Mouse (Mus musculus): ENCODE measurements around the gene Myo6. TPM values are rescaled to one million over a fixed set of nuclear protein-coding genes. Genes with fewer than 3 reads are reported as not detected.

Myo6 gene
- polyA plus RNA-seq, 1 experiment from 2014 or later, result 23.1 TPM

DNA sequence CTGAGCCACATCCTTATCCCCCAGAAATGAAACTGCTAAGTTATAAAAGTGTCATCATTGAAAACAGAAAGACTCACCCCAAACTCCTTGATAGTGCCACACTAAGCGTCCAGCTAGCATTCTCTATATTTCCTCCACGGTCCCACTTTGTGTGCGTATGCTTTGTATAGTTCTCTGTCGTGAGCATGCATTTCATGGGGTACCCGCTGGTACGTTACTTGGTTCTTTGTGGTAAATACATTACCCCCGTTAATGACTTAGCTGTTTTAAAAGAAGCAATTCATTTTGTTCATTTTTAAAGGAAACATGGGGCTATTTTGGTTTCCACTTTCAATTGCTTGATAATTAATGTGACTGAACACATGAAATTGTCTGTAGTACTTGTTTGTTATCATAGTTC lies 122.0 kb downstream of the Myo6 start:
- H3K4me3 ChIP-seq (ENCODE audit: low read depth, low read length), result no peak overlapping the region
- H3K9ac ChIP-seq (replicated peaks; ENCODE audit: low read depth), result no peak overlapping the region
- DNase-seq (ENCODE audit: low spot score), result no peak
- H3K9me3 ChIP-seq (ENCODE audit: low read length), result no peaks in the 10 kb centered on the region
- TF ChIP-seq EP300 (IDR thresholded peaks at IDR 0.05), result no peak
- TF ChIP-seq CTCF (IDR thresholded peaks at IDR 0.05), result no peak
- no peak overlapping the region for H3K4me2 ChIP-seq (replicated peaks; ENCODE audit: low read depth, low read length)
- H3K36me3 ChIP-seq (ENCODE audit: insufficient read depth, low read length), result peaks cover 18% of the 10 kb centered on the region; the same call in 1 of the 2 replicates
- no peaks in the 10 kb centered on the region for H3K4me1 ChIP-seq (ENCODE audit: insufficient read depth, low read depth, low read length)
- ATAC-seq, result no peak
- no peaks in the 10 kb centered on the region for H3K27me3 ChIP-seq (replicated peaks; ENCODE audit: insufficient read depth, low read length)
- no peak overlapping the region for H3K27ac ChIP-seq (ENCODE audit: low read length)
- WGBS, result 92% methylated on average over 7 of the region's 7 CpGs

DNA sequence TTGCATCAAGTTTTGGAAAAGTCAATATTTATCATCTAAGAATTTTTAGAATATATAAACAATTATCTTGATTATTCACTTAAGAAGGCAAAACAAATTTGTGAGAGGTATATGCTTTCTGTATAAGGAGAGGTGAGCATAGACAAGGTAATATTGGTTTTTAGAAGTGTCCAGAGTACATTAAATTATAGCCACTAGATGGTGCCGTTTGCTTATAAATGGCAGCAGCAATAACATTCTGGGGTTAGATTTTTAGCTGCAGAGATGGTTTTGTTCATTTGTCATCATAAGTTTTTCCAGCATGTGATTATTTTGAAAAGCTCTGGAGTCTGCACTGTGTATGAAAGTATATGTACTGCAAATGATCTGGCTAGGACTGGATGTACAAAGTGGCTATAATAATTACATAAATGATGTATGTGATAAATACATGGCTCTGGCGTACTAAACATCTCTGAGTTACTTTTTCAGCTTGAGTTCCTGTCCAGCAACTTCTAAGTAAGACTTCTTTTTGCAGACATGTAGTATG lies 128.3 kb downstream of the Myo6 start:
- H3K4me2 ChIP-seq (replicated peaks; ENCODE audit: low read depth, low read length), result no peak overlapping the region
- ATAC-seq (no peak), DNase-seq (ENCODE audit: low spot score) (peak; percentile 56)
- TF ChIP-seq EP300 (IDR thresholded peaks at IDR 0.05), result no peak
- peak; percentile 62 for TF ChIP-seq CTCF (IDR thresholded peaks at IDR 0.05)
- H3K9ac ChIP-seq (replicated peaks; ENCODE audit: low read depth), result no peak overlapping the region
- H3K9me3 ChIP-seq (ENCODE audit: low read length), result no peaks in the 10 kb centered on the region
- H3K27me3 ChIP-seq (replicated peaks; ENCODE audit: insufficient read depth, low read length), result no peaks in the 10 kb centered on the region
- no peak overlapping the region for H3K27ac ChIP-seq (ENCODE audit: low read length)
- H3K4me3 ChIP-seq (ENCODE audit: low read depth, low read length), result no peak overlapping the region
- no peaks in the 10 kb centered on the region for H3K4me1 ChIP-seq (ENCODE audit: insufficient read depth, low read depth, low read length)
- H3K36me3 ChIP-seq (ENCODE audit: insufficient read depth, low read length), result peaks cover 19% of the 10 kb centered on the region; the same call in 1 of the 2 replicates
- 52% methylated on average over 2 of the region's 2 CpGs for WGBS

DNA sequence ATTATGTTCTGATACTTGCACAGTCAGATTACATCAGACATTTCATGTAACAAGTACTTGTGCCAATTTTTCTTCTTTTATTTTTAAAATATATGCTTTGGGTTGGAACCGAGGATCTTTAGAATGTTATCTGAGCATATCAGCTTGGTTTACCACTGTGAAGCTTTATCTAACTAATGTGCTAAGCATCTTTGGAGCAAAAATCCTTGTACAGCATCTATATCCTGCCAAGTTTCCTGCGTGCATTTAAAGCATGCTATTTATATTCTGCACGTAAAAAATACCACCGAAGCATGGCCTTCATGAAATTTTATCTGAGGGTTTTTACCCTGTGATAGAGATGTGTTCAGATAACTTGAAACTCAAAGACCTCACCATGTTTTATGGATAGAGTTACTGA lies 131.3 kb downstream of the Myo6 start:
- no peaks in the 10 kb centered on the region for H3K27me3 ChIP-seq (replicated peaks; ENCODE audit: insufficient read depth, low read length)
- ATAC-seq, result no peak
- no peak for DNase-seq (ENCODE audit: low spot score)
- H3K4me1 ChIP-seq (ENCODE audit: insufficient read depth, low read depth, low read length), result no peaks in the 10 kb centered on the region
- no peak overlapping the region for H3K27ac ChIP-seq (ENCODE audit: low read length)
- 47% methylated on average over 4 of the region's 4 CpGs for WGBS
- no peak overlapping the region for H3K9ac ChIP-seq (replicated peaks; ENCODE audit: low read depth)
- no peak overlapping the region for H3K4me3 ChIP-seq (ENCODE audit: low read depth, low read length)
- H3K4me2 ChIP-seq (replicated peaks; ENCODE audit: low read depth, low read length), result no peak overlapping the region
- no peak for TF ChIP-seq CTCF (IDR thresholded peaks at IDR 0.05)
- peaks cover 30% of the 10 kb centered on the region; the same call in 1 of the 2 replicates for H3K36me3 ChIP-seq (ENCODE audit: insufficient read depth, low read length)
- no peaks in the 10 kb centered on the region for H3K9me3 ChIP-seq (ENCODE audit: low read length)

DNA sequence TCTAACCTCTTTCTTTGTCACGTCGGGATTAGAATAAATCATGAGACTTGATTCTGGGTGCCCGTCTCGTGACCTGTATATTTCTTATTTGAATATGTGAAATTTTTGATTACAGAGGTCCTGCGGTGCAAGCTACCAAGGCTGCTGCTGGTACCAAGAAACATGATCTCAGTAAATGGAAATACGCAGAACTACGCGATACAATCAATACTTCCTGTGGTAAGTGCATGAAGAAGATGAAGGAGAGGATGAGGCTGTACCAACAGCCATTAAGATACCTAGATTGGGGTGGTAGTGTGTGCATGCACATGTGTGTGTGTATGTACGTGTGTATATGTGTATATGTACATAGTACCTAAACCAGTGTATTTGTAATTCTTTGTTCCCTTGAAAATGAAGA lies 134.2 kb downstream of the Myo6 start:
- Histone ChIP-seq H3K27ac (ENCODE audit: low read length) (no peak overlapping the region), H3K27me3 (replicated peaks; ENCODE audit: insufficient read depth, low read length) (no peaks in the 10 kb centered on the region), H3K9me3 (ENCODE audit: low read length) (no peaks in the 10 kb centered on the region), H3K4me1 (ENCODE audit: insufficient read depth, low read depth, low read length) (no peaks in the 10 kb centered on the region), H3K4me3 (ENCODE audit: low read depth, low read length) (no peak overlapping the region), H3K9ac (replicated peaks; ENCODE audit: low read depth) (no peak overlapping the region), H3K4me2 (replicated peaks; ENCODE audit: low read depth, low read length) (no peak overlapping the region), H3K36me3 (ENCODE audit: insufficient read depth, low read length) (peaks cover 21% of the 10 kb centered on the region; the same call in 1 of the 2 replicates)
- no peak for DNase-seq (ENCODE audit: low spot score)
- no peak for ATAC-seq
- no peak for TF ChIP-seq CTCF (IDR thresholded peaks at IDR 0.05)
- no peak for TF ChIP-seq EP300 (IDR thresholded peaks at IDR 0.05)
- WGBS, result 90% methylated on average over 9 of the region's 9 CpGs

DNA sequence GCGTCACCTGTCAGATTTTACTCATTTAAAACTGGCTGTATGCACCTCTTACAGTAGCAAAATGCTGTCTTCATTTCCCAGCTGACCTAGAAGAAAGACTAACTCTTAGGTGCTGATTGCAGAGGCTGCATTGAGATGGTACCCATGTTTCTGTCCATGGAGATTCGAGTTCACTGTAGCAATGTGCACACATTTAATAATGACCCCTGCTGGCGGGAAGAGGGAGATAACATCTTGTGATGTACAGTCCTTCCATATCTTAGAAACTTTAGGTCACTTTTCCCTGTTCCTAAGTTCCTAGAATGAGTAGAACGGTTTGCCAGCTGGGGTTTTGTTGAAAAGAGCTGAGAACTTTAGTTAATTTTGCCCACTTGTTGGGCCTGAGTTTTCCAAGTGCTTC lies 138.7 kb downstream of the Myo6 start:
- no peak for ATAC-seq
- Histone ChIP-seq H3K36me3 (ENCODE audit: insufficient read depth, low read length) (peaks cover 38% of the 10 kb centered on the region; the same call in 1 of the 2 replicates), H3K4me2 (replicated peaks; ENCODE audit: low read depth, low read length) (no peak overlapping the region), H3K27me3 (replicated peaks; ENCODE audit: insufficient read depth, low read length) (no peaks in the 10 kb centered on the region), H3K4me3 (ENCODE audit: low read depth, low read length) (no peak overlapping the region), H3K4me1 (ENCODE audit: insufficient read depth, low read depth, low read length) (no peaks in the 10 kb centered on the region), H3K9me3 (ENCODE audit: low read length) (no peaks in the 10 kb centered on the region), H3K9ac (replicated peaks; ENCODE audit: low read depth) (no peak overlapping the region), H3K27ac (ENCODE audit: low read length) (no peak overlapping the region)
- DNase-seq (ENCODE audit: low spot score), result peak; percentile 44
- WGBS, result 68% methylated on average over 4 of the region's 4 CpGs
- TF ChIP-seq CTCF (IDR thresholded peaks at IDR 0.05), result peak; percentile 56
- TF ChIP-seq EP300 (IDR thresholded peaks at IDR 0.05), result no peak

DNA sequence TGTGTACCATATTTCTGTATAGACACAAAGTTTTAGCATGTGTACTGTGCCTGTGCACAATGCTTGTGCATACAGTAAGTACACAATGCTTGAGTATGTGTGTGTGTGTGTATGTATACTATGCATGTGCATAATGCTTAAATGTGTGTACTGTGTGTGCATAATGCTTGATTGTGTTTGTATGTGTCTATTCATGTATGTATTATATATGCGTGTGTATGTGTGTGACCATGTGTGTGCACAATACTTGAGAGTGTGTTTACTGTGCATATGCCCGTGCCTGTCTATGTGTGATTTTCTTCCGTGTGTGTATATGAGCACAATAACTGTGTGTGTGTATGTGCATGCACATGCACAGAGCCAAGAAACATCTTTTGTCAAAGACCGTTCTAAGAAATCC lies 141.6 kb downstream of the Myo6 start:
- WGBS, result 91% methylated on average over 4 of the region's 4 CpGs
- Histone ChIP-seq H3K27me3 (replicated peaks; ENCODE audit: insufficient read depth, low read length) (no peaks in the 10 kb centered on the region), H3K4me1 (ENCODE audit: insufficient read depth, low read depth, low read length) (no peaks in the 10 kb centered on the region), H3K36me3 (ENCODE audit: insufficient read depth, low read length) (peaks cover 21% of the 10 kb centered on the region; the same call in 1 of the 2 replicates), H3K9ac (replicated peaks; ENCODE audit: low read depth) (no peak overlapping the region), H3K4me2 (replicated peaks; ENCODE audit: low read depth, low read length) (no peak overlapping the region), H3K27ac (ENCODE audit: low read length) (no peak overlapping the region), H3K9me3 (ENCODE audit: low read length) (no peaks in the 10 kb centered on the region), H3K4me3 (ENCODE audit: low read depth, low read length) (no peak overlapping the region)
- ATAC-seq (no peak), DNase-seq (ENCODE audit: low spot score) (no peak)
- TF ChIP-seq EP300 (IDR thresholded peaks at IDR 0.05) (no peak), CTCF (IDR thresholded peaks at IDR 0.05) (no peak)

DNA sequence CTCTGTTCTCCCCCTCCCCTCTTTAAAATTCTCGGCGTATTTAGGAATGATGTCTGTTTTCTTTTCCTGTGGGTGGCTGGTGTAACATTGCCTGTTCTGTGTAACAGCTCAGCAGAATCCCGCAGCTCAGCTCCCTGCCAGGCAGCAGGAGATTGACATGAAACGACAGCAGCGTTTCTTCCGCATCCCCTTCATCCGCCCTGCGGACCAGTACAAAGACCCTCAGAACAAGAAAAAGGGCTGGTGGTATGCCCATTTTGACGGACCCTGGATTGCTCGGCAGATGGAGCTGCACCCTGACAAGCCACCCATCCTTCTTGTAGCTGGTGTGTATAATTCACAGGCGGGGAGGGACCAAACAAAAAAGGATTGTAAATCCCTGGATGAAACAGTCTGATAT lies 142.0 kb downstream of the Myo6 start:
- DNase-seq (ENCODE audit: low spot score), result no peak
- H3K36me3 ChIP-seq (ENCODE audit: insufficient read depth, low read length), result peaks cover 21% of the 10 kb centered on the region; the same call in 1 of the 2 replicates
- H3K4me1 ChIP-seq (ENCODE audit: insufficient read depth, low read depth, low read length), result no peaks in the 10 kb centered on the region
- 69% methylated on average over 11 of the region's 11 CpGs for WGBS
- no peak overlapping the region for H3K4me3 ChIP-seq (ENCODE audit: low read depth, low read length)
- no peak overlapping the region for H3K4me2 ChIP-seq (replicated peaks; ENCODE audit: low read depth, low read length)
- no peaks in the 10 kb centered on the region for H3K9me3 ChIP-seq (ENCODE audit: low read length)
- no peak for ATAC-seq
- no peak for TF ChIP-seq CTCF (IDR thresholded peaks at IDR 0.05)
- TF ChIP-seq EP300 (IDR thresholded peaks at IDR 0.05), result no peak
- no peak overlapping the region for H3K27ac ChIP-seq (ENCODE audit: low read length)
- H3K27me3 ChIP-seq (replicated peaks; ENCODE audit: insufficient read depth, low read length), result no peaks in the 10 kb centered on the region
- H3K9ac ChIP-seq (replicated peaks; ENCODE audit: low read depth), result no peak overlapping the region

All from lung, postnatal 0 days (tissue).